ENCODE assay signal across 15 mouse cellular contexts in genomic region chr14:16746982-16747578, GRCm38 (mm10).
"Had no signal": no experiment of that assay in that cellular context is flagged by ENCODE, and none has a peak within 500 bp of the region (broad histone marks: within the 10 kb centered on the region; RNA-seq: fewer than 3 reads in every experiment).

No protein-coding gene starts in this region.

- DNase-seq: kidney, adult 18-20 months; kidney, postnatal 14 days; lung, adult 2 months; lung, postnatal 36 days; midbrain, embryonic 14.5 days; thymus, adult 2 months; thymus, postnatal 25 days had no signal

- H3K9me3 ChIP-seq: kidney, embryonic 15.5 days; limb, embryonic 13.5 days; midbrain, embryonic 10.5 days; neural tube, embryonic 15.5 days had no signal

- H3K4me1 ChIP-seq: kidney, embryonic 15.5 days; limb, embryonic 13.5 days; midbrain, embryonic 10.5 days; neural tube, embryonic 15.5 days had no signal

- ATAC-seq: inflammation-experienced regulatory T-cells, adult 6 months; lung, postnatal 0 days had no signal

- H3K4me2 ChIP-seq: kidney, embryonic 15.5 days; limb, embryonic 13.5 days; neural tube, embryonic 15.5 days had no signal

- H3K9ac ChIP-seq: kidney, embryonic 15.5 days; limb, embryonic 13.5 days; liver, embryonic 14.5 days; neural tube, embryonic 15.5 days had no signal

- H3K27ac ChIP-seq: kidney, embryonic 15.5 days; limb, embryonic 13.5 days; liver, embryonic 14.5 days; midbrain, embryonic 10.5 days; neural tube, embryonic 15.5 days had no signal

- H3K4me3 ChIP-seq: kidney, embryonic 15.5 days; limb, embryonic 13.5 days; midbrain, embryonic 10.5 days; myocyte; neural tube, embryonic 15.5 days had no signal

- H3K27me3 ChIP-seq: kidney, embryonic 15.5 days; limb, embryonic 13.5 days; neural tube, embryonic 15.5 days had no signal

- H3K36me3 ChIP-seq: kidney, embryonic 15.5 days; limb, embryonic 13.5 days; midbrain, embryonic 10.5 days; neural tube, embryonic 15.5 days had no signal
